Mouse (Mus musculus) B cell, adult (primary cell): Measurements from ENCODE around the gene Gm11236. TPM values are rescaled to one million over a fixed set of nuclear protein-coding genes. Genes with fewer than 3 reads are reported as not detected.

Source experiments
- total RNA-seq: library from RNA; stranded (reverse); gene quantifications from 4 replicates; pipeline ENCODE4 v1.2.4, GENCODE M21; 2023; ENCODE audit not compliant: inconsistent age

The Gm11236 gene
- total RNA-seq: not detected in 4 replicates

DNA sequence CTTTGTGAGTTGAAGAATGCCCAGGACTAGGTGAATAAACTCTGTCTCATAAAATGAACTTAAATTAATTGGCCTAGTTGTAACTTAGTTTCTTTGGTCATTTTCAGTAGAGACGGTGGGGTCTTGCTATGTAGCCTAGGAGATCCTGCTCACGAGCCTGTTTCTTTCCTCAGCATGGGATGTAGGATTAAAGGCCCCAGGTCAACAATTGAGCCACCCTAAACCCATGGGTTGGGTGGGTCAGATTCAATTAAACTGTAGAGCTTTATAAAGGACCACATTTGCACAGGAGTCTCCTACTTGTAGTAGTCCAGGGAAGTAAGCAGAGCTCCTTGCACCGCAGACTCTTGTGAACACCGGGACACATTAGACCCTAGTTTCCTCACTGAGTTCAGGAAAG lies at the start of gene Gm11236:
Gene Gm11236, plus strand, starts transcription at position 301 of the 400 bp plus-strand sequence.

DNA sequence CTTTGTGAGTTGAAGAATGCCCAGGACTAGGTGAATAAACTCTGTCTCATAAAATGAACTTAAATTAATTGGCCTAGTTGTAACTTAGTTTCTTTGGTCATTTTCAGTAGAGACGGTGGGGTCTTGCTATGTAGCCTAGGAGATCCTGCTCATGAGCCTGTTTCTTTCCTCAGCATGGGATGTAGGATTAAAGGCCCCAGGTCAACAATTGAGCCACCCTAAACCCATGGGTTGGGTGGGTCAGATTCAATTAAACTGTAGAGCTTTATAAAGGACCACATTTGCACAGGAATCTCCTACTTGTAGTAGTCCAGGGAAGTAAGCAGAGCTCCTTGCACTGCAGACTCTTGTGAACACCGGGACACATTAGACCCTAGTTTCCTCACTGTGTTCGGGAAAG lies 30.3 kb upstream of the Gm11236 start, which contains the start of gene Gm11238:
Gene Gm11238, plus strand, starts transcription at position 301 of the 400 bp plus-strand sequence.

DNA sequence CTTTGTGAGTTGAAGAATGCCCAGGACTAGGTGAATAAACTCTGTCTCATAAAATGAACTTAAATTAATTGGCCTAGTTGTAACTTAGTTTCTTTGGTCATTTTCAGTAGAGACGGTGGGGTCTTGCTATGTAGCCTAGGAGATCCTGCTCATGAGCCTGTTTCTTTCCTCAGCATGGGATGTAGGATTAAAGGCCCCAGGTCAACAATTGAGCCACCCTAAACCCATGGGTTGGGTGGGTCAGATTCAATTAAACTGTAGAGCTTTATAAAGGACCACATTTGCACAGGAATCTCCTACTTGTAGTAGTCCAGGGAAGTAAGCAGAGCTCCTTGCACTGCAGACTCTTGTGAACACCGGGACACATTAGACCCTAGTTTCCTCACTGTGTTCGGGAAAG lies 15.2 kb upstream of the Gm11236 start, which contains the start of gene Gm11237:
Gene Gm11237, plus strand, starts transcription at position 301 of the 400 bp plus-strand sequence.

DNA sequence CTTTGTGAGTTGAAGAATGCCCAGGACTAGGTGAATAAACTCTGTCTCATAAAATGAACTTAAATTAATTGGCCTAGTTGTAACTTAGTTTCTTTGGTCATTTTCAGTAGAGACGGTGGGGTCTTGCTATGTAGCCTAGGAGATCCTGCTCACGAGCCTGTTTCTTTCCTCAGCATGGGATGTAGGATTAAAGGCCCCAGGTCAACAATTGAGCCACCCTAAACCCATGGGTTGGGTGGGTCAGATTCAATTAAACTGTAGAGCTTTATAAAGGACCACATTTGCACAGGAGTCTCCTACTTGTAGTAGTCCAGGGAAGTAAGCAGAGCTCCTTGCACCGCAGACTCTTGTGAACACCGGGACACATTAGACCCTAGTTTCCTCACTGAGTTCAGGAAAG lies 30.1 kb downstream of the Gm11236 start, which contains the start of gene Gm11239:
Gene Gm11239, plus strand, starts transcription at position 301 of the 400 bp plus-strand sequence.

DNA sequence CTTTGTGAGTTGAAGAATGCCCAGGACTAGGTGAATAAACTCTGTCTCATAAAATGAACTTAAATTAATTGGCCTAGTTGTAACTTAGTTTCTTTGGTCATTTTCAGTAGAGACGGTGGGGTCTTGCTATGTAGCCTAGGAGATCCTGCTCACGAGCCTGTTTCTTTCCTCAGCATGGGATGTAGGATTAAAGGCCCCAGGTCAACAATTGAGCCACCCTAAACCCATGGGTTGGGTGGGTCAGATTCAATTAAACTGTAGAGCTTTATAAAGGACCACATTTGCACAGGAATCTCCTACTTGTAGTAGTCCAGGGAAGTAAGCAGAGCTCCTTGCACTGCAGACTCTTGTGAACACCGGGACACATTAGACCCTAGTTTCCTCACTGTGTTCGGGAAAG lies 45.3 kb downstream of the Gm11236 start, which contains the start of gene Gm428:
Gene Gm428, plus strand, starts transcription at position 301 of the 400 bp plus-strand sequence.

Other genes with a start within 250 kb of the Gm11236 start
- not detected in 4 replicates for gene Gm11487, start 233.0 kb upstream of the Gm11236 start, total RNA-seq
- not detected in 4 replicates for gene Gm11238, start 30.2 kb upstream of the Gm11236 start, total RNA-seq
- not detected in 4 replicates for gene Gm11237, start 15.1 kb upstream of the Gm11236 start, total RNA-seq
- gene Gm11239, start 30.2 kb downstream of the Gm11236 start, total RNA-seq: not detected in 4 replicates
- not detected in 4 replicates for gene Gm428, start 45.4 kb downstream of the Gm11236 start, total RNA-seq
- not detected in 4 replicates for gene Rasef, start 152.9 kb downstream of the Gm11236 start, total RNA-seq
- gene Gm11758, start 238.1 kb downstream of the Gm11236 start, total RNA-seq: not detected in 4 replicates